Mouse (Mus musculus) embryonic fibroblast, embryonic 13.5 days (primary cell): ENCODE measurements at regions not wholly inside any gene's neighbourhood (a gene's known extent, or its start where the extent isn't known, plus 50 kb on each side); places are given as distances from the start of the nearest gene placed in this dataset.

Source experiments
- CTCF ChIP-seq: IDR thresholded peaks from 2 replicates; pipeline ENCODE4 v1.5.1; 2011; ENCODE audit warnings: mild to moderate bottlenecking, control low read depth, low read length, moderate library complexity, borderline replicate concordance; ENCODE audit not compliant: insufficient read depth
- POLR2A ChIP-seq: IDR thresholded peaks from 2 replicates; pipeline ENCODE4 v1.6.1; 2011; ENCODE audit warnings: low read depth, mild to moderate bottlenecking, control low read depth, low read length, moderate library complexity

GRCm38 (mm10) chr3:41401881-41402280 lies 153.7 kb upstream of the Jade1 start:
- TF ChIP-seq CTCF (no peak), POLR2A (no peak)
